Mouse (Mus musculus): ENCODE results near the gene Gm9573. TPM values are rescaled to one million over a fixed set of nuclear protein-coding genes. Genes with fewer than 3 reads are reported as not detected.

The Gm9573 gene
- not detected for polyA plus RNA-seq (2012; fragmentation: generic; extraction: Trizol)
- long read RNA-seq, experiment 1 = 0 reads
- long read RNA-seq, experiment 2 = 0 reads

DNA sequence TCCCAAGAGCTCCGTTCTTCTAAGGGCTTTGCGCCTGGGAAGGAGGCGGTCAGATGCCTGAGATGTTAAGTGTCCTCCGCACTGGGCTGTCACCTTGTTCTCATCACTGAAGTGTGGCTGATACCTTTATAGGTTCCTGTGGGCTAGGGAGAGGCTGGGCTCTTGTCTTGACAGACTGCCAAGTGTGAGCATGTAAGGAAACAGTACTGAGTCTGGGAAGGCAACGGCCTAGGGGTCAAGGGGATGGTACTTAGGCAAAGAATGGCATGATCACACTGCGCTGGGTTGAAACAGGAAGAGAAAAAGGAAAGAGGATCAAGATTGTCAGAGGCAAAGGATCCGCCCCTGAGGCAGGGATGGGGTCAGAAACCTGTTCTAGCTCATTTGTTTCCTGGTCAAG lies at the start of gene Gm9573:
Gene Gm9573, minus strand, starts transcription at position 101 of the 400 bp plus-strand sequence.
- no peaks in the 10 kb centered on the region for H3K79me2 ChIP-seq (ENCODE audit: control insufficient read depth, insufficient read depth)
- no peaks in the 10 kb centered on the region for H3K79me3 ChIP-seq (ENCODE audit: low read depth)
- peaks cover 11% of the 10 kb centered on the region for H3K27me3 ChIP-seq (ENCODE audit: control insufficient read depth, insufficient read depth, insufficient read length)
- TF ChIP-seq CTCF (IDR thresholded peaks at IDR 0.05; ENCODE audit: control insufficient read depth, insufficient read depth, insufficient read length) = no peak
- no peak for TF ChIP-seq MAX (IDR thresholded peaks at IDR 0.05)
- no peak for TF ChIP-seq MYOD1 (IDR thresholded peaks at IDR 0.05; ENCODE audit: control insufficient read depth, insufficient read length, low read depth)
- no peak for TF ChIP-seq MYOG (IDR thresholded peaks at IDR 0.05; ENCODE audit: control insufficient read depth, extremely low read depth, insufficient read length)
- no peak for TF ChIP-seq CEBPB (IDR thresholded peaks at IDR 0.05; ENCODE audit: low read depth)
- TF ChIP-seq USF1 (IDR thresholded peaks at IDR 0.05; ENCODE audit: low read depth) = no peak
- TF ChIP-seq FOSL1 (IDR thresholded peaks at IDR 0.05; ENCODE audit: insufficient read depth, low read length, poor library complexity, severe bottlenecking) = no peak
- no peak within 1 kb of the TSS for H3ac ChIP-seq (ENCODE audit: control insufficient read depth, insufficient read length, low read depth)
- no peak within 1 kb of the TSS for H3K4me3 ChIP-seq (ENCODE audit: insufficient read depth, poor library complexity, severe bottlenecking)
- H3K36me3 ChIP-seq (ENCODE audit: control insufficient read depth, insufficient read depth) = no peaks in the 10 kb centered on the region

DNA sequence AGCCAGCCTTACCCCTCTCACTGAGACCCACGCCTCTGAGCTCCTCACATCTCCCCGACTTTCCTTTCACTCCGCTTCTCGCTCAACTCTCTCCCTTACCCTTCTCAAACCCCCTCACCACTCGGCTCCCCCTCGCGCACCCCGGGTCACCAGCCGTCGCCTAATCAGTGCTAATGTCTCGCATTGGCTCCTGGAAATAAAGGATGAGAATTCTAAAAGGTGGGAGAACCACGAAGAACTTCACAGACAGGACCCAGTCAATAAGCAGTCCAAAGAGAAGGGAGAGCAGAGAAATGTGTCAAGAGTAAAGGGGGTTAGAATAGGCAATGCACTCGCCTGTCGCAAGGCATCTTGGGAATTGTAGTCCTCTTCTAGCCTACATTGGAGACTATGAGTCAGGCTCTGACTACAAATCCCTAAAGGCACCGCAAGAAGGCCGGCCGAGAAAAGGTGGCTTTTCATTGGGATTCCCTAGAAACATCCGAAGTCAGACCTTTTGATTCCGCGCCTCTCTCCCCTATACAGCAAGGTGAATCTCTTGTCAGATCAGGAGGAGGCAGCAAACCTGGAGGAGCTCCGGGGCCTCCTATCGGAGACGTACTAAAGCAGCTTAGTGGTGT lies 47.1 kb upstream of the Gm9573 start, which contains the start of gene Gtf2h4:
Gene Gtf2h4, minus strand, starts transcription at position 324 of the 620 bp plus-strand sequence.
- no peak for TF ChIP-seq USF1 (IDR thresholded peaks at IDR 0.05; ENCODE audit: low read depth)
- no peak for TF ChIP-seq FOSL1 (IDR thresholded peaks at IDR 0.05; ENCODE audit: insufficient read depth, low read length, poor library complexity, severe bottlenecking)
- no peak for TF ChIP-seq MYOG (IDR thresholded peaks at IDR 0.05; ENCODE audit: control insufficient read depth, extremely low read depth, insufficient read length)
- no peak for TF ChIP-seq CEBPB (IDR thresholded peaks at IDR 0.05; ENCODE audit: low read depth)
- no peak for TF ChIP-seq MYOD1 (IDR thresholded peaks at IDR 0.05; ENCODE audit: control insufficient read depth, insufficient read length, low read depth)
- no peak for TF ChIP-seq CTCF (IDR thresholded peaks at IDR 0.05; ENCODE audit: control insufficient read depth, insufficient read depth, insufficient read length)
- no peak for TF ChIP-seq MAX (IDR thresholded peaks at IDR 0.05)
- no peaks in the 10 kb centered on the region for H3K79me3 ChIP-seq (ENCODE audit: low read depth)
- peak within 1 kb of the TSS; percentile 55 for H3K4me3 ChIP-seq (ENCODE audit: insufficient read depth, poor library complexity, severe bottlenecking)
- peak within 1 kb of the TSS; percentile 89 for H3ac ChIP-seq (ENCODE audit: control insufficient read depth, insufficient read length, low read depth)
- H3K27me3 ChIP-seq (ENCODE audit: control insufficient read depth, insufficient read depth, insufficient read length) = no peaks in the 10 kb centered on the region
- H3K36me3 ChIP-seq (ENCODE audit: control insufficient read depth, insufficient read depth) = peaks cover 6% of the 10 kb centered on the region
- H3K79me2 ChIP-seq (ENCODE audit: control insufficient read depth, insufficient read depth) = peaks cover 9% of the 10 kb centered on the region

DNA sequence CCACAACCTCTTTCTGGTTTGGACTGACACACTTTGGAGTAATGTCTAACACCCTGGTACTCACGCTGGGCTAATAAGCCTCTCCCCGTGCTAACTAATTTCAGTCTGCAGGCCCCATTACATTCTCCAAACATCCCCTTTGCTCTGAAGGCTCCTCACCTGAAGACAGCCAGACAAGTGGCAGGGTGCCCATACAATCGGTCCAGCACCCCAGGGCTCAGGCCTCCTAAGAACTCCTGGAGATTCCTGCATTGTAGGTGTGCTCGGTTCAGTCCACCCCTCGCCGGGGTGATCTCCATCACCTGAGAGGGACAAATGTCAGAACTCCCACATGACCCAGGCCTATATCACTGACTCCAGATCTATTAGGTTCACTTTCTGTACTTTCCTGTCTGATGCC lies 46.1 kb upstream of the Gm9573 start:
- no peaks in the 10 kb centered on the region for H3K79me3 ChIP-seq (ENCODE audit: low read depth)
- peaks cover 6% of the 10 kb centered on the region for H3K36me3 ChIP-seq (ENCODE audit: control insufficient read depth, insufficient read depth)
- peak overlapping the region; percentile 23 for H3ac ChIP-seq (ENCODE audit: control insufficient read depth, insufficient read length, low read depth)
- no peaks in the 10 kb centered on the region for H3K27me3 ChIP-seq (ENCODE audit: control insufficient read depth, insufficient read depth, insufficient read length)
- H3K79me2 ChIP-seq (ENCODE audit: control insufficient read depth, insufficient read depth) = peaks cover 9% of the 10 kb centered on the region
- no peak overlapping the region for H3K4me3 ChIP-seq (ENCODE audit: insufficient read depth, poor library complexity, severe bottlenecking)
- TF ChIP-seq CEBPB (IDR thresholded peaks at IDR 0.05; ENCODE audit: low read depth) (no peak), CTCF (IDR thresholded peaks at IDR 0.05; ENCODE audit: control insufficient read depth, insufficient read depth, insufficient read length) (no peak)

DNA sequence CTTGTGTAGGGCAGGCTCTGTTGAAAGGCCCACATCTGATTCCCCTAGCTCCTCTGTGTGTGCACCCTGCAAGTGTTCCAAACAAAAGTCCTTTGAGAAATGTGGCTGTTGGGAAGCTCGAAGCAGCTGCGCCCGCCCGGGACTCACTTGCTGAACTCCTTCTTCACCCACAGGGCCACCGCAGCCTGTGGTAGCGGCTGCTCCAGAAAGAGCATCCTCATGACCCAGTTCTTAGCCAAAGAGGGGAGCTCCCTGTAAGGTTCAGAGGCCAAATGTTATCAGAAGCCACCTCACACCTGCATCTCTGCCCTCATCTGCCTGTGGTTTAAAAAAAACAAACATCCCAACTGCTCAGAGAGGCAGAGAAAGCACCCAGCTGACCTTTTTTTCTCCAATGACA lies 45.4 kb upstream of the Gm9573 start:
- Histone ChIP-seq H3K27me3 (ENCODE audit: control insufficient read depth, insufficient read depth, insufficient read length) (no peaks in the 10 kb centered on the region), H3ac (ENCODE audit: control insufficient read depth, insufficient read length, low read depth) (no peak overlapping the region), H3K79me3 (ENCODE audit: low read depth) (no peaks in the 10 kb centered on the region), H3K4me3 (ENCODE audit: insufficient read depth, poor library complexity, severe bottlenecking) (no peak overlapping the region), H3K79me2 (ENCODE audit: control insufficient read depth, insufficient read depth) (peaks cover 13% of the 10 kb centered on the region), H3K36me3 (ENCODE audit: control insufficient read depth, insufficient read depth) (peaks cover 6% of the 10 kb centered on the region)
- TF ChIP-seq CTCF (IDR thresholded peaks at IDR 0.05; ENCODE audit: control insufficient read depth, insufficient read depth, insufficient read length) (no peak), FOSL1 (IDR thresholded peaks at IDR 0.05; ENCODE audit: insufficient read depth, low read length, poor library complexity, severe bottlenecking) (no peak), MYOG (IDR thresholded peaks at IDR 0.05; ENCODE audit: control insufficient read depth, extremely low read depth, insufficient read length) (no peak), CEBPB (IDR thresholded peaks at IDR 0.05; ENCODE audit: low read depth) (no peak), MYOD1 (IDR thresholded peaks at IDR 0.05; ENCODE audit: control insufficient read depth, insufficient read length, low read depth) (no peak), MAX (IDR thresholded peaks at IDR 0.05) (no peak), USF1 (IDR thresholded peaks at IDR 0.05; ENCODE audit: low read depth) (no peak)

DNA sequence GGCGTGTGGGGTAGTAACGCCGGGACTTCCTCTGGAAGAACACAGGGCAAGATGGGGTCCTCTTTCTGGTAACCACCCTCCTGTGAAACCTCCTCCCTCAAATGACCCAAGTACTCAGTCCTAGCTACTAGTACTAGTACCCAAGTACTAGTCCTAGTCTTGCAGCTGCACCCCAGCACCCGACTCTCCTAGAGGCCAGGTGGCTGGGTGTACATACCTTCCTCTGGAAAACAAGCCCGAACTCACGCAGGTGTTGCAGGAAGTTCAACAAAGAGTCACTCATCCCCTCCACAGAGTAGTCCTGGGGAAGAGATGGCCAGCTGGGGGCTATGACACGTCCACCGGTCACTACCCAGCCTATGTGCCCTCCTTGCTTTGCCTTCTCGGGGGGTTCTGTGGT lies 43.3 kb upstream of the Gm9573 start:
- H3K4me3 ChIP-seq (ENCODE audit: insufficient read depth, poor library complexity, severe bottlenecking) = no peak overlapping the region
- no peaks in the 10 kb centered on the region for H3K79me3 ChIP-seq (ENCODE audit: low read depth)
- H3K27me3 ChIP-seq (ENCODE audit: control insufficient read depth, insufficient read depth, insufficient read length) = no peaks in the 10 kb centered on the region
- no peak overlapping the region for H3ac ChIP-seq (ENCODE audit: control insufficient read depth, insufficient read length, low read depth)
- peaks cover 6% of the 10 kb centered on the region for H3K36me3 ChIP-seq (ENCODE audit: control insufficient read depth, insufficient read depth)
- peaks cover 24% of the 10 kb centered on the region for H3K79me2 ChIP-seq (ENCODE audit: control insufficient read depth, insufficient read depth)
- no peak for TF ChIP-seq CEBPB (IDR thresholded peaks at IDR 0.05; ENCODE audit: low read depth)

DNA sequence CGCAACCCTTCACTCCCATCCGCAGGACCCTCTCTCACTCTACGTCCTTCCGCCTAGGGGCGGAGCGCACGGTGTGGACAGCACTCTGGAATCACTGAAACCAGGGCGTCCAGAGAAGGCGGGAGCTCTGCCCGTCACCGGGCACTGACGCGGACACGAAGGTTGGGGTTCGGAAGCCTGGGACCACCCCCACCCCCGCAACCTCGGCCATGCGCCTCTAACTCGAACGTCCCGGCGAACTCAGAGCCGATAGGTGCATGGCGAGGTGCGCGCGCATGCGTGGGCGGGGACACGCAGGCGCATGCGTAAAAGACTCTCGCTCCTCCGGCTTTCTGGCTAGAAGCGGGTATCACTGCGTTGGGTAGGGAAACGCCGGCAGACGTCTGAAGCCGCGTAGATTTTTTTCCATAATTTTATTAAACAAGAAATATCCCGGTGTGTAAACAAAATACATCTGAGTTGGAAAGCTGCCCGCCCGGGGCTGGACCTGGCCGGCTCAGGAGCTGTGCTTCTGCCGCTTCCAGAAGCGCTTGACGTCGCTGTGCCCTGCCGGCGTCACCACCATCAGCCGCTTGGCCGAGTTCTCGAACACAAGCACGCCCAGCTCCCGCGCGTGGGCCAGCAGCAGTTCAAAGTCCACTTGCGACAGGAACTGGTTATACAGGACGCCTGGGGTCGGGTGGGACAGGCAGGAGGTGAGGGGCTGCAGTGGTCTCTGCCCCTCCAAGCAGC lies 41.1 kb upstream of the Gm9573 start, which contains the start of gene Vars2:
Gene Vars2, minus strand, starts transcription at position 259 of the 732 bp plus-strand sequence.
- Histone ChIP-seq H3K4me3 (ENCODE audit: insufficient read depth, poor library complexity, severe bottlenecking) (peak within 1 kb of the TSS; percentile 82), H3K36me3 (ENCODE audit: control insufficient read depth, insufficient read depth) (peaks cover 6% of the 10 kb centered on the region), H3K79me2 (ENCODE audit: control insufficient read depth, insufficient read depth) (peaks cover 16% of the 10 kb centered on the region), H3K79me3 (ENCODE audit: low read depth) (no peaks in the 10 kb centered on the region), H3K27me3 (ENCODE audit: control insufficient read depth, insufficient read depth, insufficient read length) (no peaks in the 10 kb centered on the region), H3ac (ENCODE audit: control insufficient read depth, insufficient read length, low read depth) (peak within 1 kb of the TSS; percentile 98)
- TF ChIP-seq CEBPB (IDR thresholded peaks at IDR 0.05; ENCODE audit: low read depth) = no peak
- TF ChIP-seq FOSL1 (IDR thresholded peaks at IDR 0.05; ENCODE audit: insufficient read depth, low read length, poor library complexity, severe bottlenecking) = no peak
- no peak for TF ChIP-seq USF1 (IDR thresholded peaks at IDR 0.05; ENCODE audit: low read depth)
- TF ChIP-seq MYOD1 (IDR thresholded peaks at IDR 0.05; ENCODE audit: control insufficient read depth, insufficient read length, low read depth) = no peak
- TF ChIP-seq MYOG (IDR thresholded peaks at IDR 0.05; ENCODE audit: control insufficient read depth, extremely low read depth, insufficient read length) = no peak
- peak; percentile 52 for TF ChIP-seq MAX (IDR thresholded peaks at IDR 0.05)
- TF ChIP-seq CTCF (IDR thresholded peaks at IDR 0.05; ENCODE audit: control insufficient read depth, insufficient read depth, insufficient read length) = no peak
